Mouse (Mus musculus) right cerebral cortex, adult 2 months (tissue): ENCODE measurements around the gene Lamtor3.
"Not testable (repeated sequence)": the region's sequence is repeated elsewhere in the genome, so short reads cannot be mapped to it uniquely, and the experiment has no call there.

ENCODE experiments used
- DNase-seq, 2 experiments: peaks; one replicate each; pipeline ENCODE4 v3.0.0; 2021 to 2022; ENCODE audit warnings: low spot score in 2 of 2

The Lamtor3 gene

GRCm38 (mm10) chr3:137963508-137963907 is 45.2 kb downstream of the Lamtor3 start:
- DNase-seq: no peak

DNA sequence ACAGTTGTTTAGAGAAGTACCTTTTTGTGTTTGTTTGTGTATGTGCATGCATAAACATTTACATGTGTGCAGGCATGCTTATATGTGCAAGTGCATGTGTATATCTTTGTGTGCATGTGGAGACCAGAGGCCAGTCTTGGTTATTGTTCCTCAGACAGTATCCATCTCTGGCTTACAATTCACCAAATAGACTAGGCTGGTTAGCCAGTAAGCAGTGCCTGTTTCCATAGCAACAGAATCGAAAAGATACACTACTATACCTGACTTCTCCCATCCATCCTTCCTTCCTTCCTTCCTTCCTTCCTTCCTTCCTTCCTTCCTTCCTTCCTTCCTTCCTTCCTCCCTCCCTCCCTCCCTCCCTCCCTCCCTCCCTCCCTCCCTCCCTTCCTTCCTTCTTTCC is 45.7 kb downstream of the Lamtor3 start:
- DNase-seq: not testable (repeated sequence)

DNA sequence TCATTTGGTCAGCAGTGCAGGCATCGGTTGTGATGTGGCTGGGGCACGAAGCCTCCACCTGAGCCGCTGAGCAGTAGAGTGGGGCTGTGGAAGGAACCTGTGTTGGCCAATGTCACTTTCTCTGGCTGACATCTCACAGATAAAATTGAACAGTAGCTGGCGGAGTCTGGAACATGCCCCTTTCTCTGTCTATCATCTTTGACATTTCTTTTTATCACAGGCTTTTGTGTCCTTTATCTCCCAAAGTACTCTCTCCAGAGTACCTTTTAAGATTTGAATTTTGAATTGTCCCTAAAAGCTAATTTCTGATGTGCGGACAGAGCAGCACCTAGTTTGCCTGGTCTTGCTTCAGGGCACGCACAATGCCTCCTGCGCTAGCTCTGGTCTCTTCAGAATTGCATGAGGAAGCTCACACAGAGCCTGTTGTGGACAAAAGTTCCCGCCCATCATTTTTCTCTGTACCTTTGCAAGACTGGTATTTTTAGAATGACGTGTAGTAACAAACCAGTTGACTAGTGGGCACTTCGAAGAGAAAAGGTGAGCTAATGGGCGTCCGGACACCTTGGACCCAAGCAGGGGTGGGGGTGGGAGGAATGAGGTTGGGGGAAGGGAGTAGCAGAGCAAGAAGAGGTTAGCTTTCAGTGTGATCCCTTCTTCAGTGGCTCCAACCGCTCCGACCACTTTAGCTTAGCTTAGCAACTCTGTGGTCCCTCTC is 50.0 kb downstream of the Lamtor3 start:
- no peak for DNase-seq

DNA sequence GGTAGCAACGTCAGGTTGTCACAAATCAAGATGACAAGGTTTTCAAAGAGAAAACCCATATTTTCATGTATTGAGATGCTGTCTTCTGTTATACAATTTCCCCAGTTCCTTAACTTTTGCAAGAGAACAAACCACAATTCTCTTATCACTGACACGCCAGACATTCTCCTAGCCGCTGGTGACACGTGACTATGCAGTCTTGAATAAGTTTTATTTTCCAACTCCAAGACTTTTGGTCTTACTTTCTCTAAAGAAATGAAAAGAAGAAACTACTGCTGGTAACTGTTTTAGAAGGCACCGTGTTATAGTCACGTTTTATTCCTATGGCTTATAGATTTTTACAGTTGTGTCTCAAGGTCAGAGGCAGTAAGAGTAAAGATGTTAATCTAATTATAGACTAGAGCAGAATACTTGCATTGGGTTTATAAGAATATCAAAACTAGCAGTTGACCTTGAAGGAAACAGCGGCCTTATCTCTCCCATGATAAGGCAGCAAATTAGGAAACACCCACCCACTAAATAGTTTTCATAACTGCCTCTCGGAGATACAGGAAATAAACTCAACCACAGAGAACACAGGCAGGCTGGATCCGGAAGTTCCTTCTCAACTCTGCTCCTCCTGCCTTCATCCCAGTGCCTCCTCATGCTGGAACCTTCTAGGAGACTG is 50.6 kb downstream of the Lamtor3 start:
- no peak for DNase-seq

GRCm38 (mm10) chr3:137969951-137970350 is 51.6 kb downstream of the Lamtor3 start:
- DNase-seq: no peak

DNA sequence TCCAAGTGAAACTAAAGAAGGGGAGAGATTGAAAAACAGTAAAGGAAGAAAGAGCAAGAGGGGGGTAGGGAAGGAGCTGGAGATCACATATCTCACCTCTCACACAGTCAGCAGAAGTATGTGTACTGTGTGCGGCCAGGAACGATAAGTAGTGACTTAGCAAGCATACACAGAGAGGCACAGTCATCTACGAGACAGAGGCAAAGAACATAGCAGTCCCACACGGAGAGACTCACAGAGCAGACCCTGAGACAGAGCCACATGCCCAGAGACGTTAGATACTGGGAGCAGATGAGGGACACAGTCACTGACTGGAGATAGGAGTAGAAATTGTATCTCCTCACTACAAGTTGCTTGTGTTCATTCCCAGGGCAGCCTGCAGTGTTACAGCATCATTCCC is 53.9 kb downstream of the Lamtor3 start:
- DNase-seq: no peak

GRCm38 (mm10) chr3:137972989-137973388 is 54.7 kb downstream of the Lamtor3 start:
- DNase-seq: no peak

- no peak for DNase-seq
Observed at GRCm38 (mm10) chr3:137974306-137974705, 56.0 kb downstream of the Lamtor3 start.

- DNase-seq: no peak
Observed at GRCm38 (mm10) chr3:137975435-137975834, 57.1 kb downstream of the Lamtor3 start.

DNA sequence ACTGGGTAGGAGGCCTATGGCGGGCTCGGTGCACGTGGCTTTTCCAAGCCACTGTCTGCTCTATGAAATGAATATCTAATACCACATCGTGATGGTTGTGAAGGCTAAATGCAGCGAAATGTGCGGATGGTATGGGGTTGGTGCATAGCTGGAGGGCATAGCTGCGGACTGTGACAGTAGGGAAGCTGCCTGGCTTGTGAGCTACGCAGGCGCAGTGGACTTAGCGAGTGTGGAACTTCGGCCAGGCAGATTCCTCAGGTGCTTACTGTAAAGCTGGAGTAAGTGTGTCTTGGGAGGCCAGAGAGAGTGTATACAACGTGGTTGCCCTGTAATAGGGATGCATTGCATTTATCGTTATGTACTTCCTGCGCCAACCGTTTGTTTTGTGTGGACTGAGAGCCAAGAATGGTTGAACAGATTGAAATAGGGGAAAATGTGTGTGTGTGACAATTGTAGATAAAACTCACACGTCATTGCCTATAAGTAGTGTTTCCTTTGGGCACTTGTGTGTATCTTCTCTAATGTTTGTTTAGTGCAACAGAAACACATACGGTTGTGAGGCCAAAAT is 57.6 kb downstream of the Lamtor3 start:
- no peak for DNase-seq

DNA sequence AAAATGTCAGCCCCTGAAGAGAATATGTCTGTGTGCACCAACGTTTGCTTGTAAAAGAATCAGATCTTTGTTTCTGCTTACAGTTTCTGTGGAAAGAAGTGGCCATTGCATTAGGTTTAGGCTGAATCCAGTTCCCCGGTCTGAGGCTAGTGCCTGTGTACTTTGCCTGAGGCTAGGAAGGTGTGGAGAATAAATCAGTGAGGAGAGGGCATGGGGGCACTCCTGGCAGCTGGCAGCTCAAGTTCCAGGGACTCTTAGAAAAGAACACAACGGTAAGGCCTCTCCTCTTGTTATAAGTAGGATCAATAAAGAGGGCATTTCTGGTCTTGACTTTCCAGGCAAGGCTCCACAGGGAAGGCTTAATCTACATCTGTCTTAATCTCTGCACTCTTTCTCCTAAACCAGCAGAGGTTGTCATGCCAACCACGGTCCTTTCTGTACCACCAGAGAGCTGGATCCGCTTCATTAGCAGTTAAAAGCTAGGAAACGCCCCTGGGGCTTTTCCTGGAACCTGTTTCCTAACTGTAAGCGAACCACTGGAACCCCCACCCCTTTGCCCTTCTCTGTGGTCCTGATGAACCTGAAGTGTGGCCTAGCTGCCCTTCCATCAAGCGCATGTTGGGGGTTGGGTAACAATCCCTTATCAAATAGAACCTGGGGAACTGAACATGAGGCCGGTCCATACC is 58.8 kb downstream of the Lamtor3 start:
- DNase-seq: no peak

- no peak for DNase-seq
Observed at GRCm38 (mm10) chr3:137977629-137978041, 59.3 kb downstream of the Lamtor3 start.

DNA sequence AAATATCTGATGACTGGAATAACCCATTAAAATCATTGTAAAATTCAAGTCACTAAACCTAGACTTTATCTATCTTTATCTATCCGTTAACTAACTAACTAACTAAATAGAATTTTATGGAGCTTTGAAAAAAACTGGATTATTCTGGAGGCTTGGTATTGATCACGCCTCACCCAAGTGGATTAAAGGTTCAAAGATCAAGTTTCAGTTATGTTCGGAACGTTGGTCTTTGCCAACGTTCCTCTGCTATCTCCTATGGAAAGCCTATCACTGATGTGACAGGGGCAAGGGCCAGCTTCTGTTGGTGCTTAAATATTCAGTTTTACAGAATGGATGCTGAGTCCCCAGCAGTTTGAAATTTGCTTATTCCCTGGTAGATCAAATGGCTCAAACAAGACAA is 59.9 kb downstream of the Lamtor3 start:
- DNase-seq: no peak
